ENCODE assay signal across 9 mouse cellular contexts in genomic region chr2:153168134-153168820, GRCm38 (mm10). TPM values are rescaled to one million over a fixed set of nuclear protein-coding genes. Genes with fewer than 3 reads are reported as not detected.
A peak's percentile ranks its signal among the peaks of the same experiment; 100 is the strongest.
DNase-seq lines count a peak whose midpoint lies in the region; ATAC-seq and TF ChIP-seq lines count a peak whose summit lies in the region.
"Had no signal": no experiment of that assay in that cellular context is flagged by ENCODE, and none has a peak within 500 bp of the region (broad histone marks: within the 10 kb centered on the region; RNA-seq: fewer than 3 reads in every experiment).

No protein-coding gene starts in this region.

- H3K79me2 ChIP-seq in MEL (ENCODE audit: control insufficient read depth, insufficient read depth, low read length, poor library complexity): peaks cover 22% of the 10 kb centered on the region

- H3K9me3 ChIP-seq in MEL (replicated peaks; ENCODE audit: insufficient read depth, low read length): no peaks in the 10 kb centered on the region
- no peaks in the 10 kb centered on the region for H3K9me3 ChIP-seq in hindbrain, embryonic 14.5 days (ENCODE audit: control insufficient read depth, low read length)
- H3K9me3 ChIP-seq: limb, embryonic 15.5 days had no signal

- peak; percentile 38 to 41 for DNase-seq in heart, adult 18-20 months
- no peak for DNase-seq in heart, postnatal 25 days (ENCODE audit: low spot score)
- peak; percentile 80 for DNase-seq in MEL (ENCODE audit: low read depth, low spot score)
- DNase-seq in lung, postnatal 25 days (ENCODE audit: low spot score): peak; percentile 56
- no peak for DNase-seq in thymus, adult 18-20 months
- DNase-seq in T-cell, adult 2 months (ENCODE audit: low spot score): no peak
- DNase-seq in hindbrain, embryonic 14.5 days (ENCODE audit: low spot score): no peak

- TF ChIP-seq RAD21 in MEL (IDR thresholded peaks at IDR 0.05; ENCODE audit: low read depth, low read length): no peak

- 0 out of 4 replicates have a peak overlapping the region, but pooled peaks of 1 of the 2 experiments have one; percentile 10 for H3K4me3 ChIP-seq in MEL (ENCODE audit: control insufficient read depth in 1 of 2, insufficient read depth in 1 of 2, low read depth in 2 of 2, low read length in 2 of 2)
- H3K4me3 ChIP-seq in hindbrain, embryonic 14.5 days (replicated peaks; ENCODE audit: low read length): no peak overlapping the region
- H3K4me3 ChIP-seq: limb, embryonic 15.5 days had no signal

- ATAC-seq in granulocyte monocyte progenitor cell, adult 5-6 weeks (replicated peaks; ENCODE audit: poor library complexity, severe bottlenecking): peak; percentile 51
- no peak for ATAC-seq in hindbrain, embryonic 14.5 days (ENCODE audit: low FRiP score)

- 13% methylated on average over 2 of the region's 2 CpGs for WGBS in hindbrain, embryonic 14.5 days

- H3K27me3 ChIP-seq in MEL (ENCODE audit: control insufficient read depth in 1 of 2, insufficient read depth in 2 of 2, low read length in 2 of 2): no peaks in the 10 kb centered on the region
- H3K27me3 ChIP-seq in hindbrain, embryonic 14.5 days (ENCODE audit: control insufficient read depth, insufficient read depth, low read length): no peaks in the 10 kb centered on the region
- H3K27me3 ChIP-seq: limb, embryonic 15.5 days had no signal

- no peak for TF ChIP-seq POLR2A in MEL (IDR thresholded peaks at IDR 0.05; ENCODE audit: control insufficient read depth in 1 of 2, insufficient read depth in 1 of 2, low read depth in 1 of 2, low read length in 2 of 2, poor library complexity in 1 of 2)

- H3K4me1 ChIP-seq in MEL (ENCODE audit: control insufficient read depth in 1 of 2, insufficient read depth in 2 of 2, low read length in 2 of 2): peaks cover 10 to 27% of the 10 kb centered on the region in 2 experiments
- peaks cover 4% of the 10 kb centered on the region; the same call in 1 of the 2 replicates for H3K4me1 ChIP-seq in hindbrain, embryonic 14.5 days (replicated peaks; ENCODE audit: control insufficient read depth, insufficient read depth, low read length)

- H3K4me2 ChIP-seq in hindbrain, embryonic 14.5 days (replicated peaks): no peak overlapping the region
- H3K4me2 ChIP-seq: limb, embryonic 15.5 days had no signal

- intact Hi-C loops in heart, postnatal 25 days (cut with DNase I): no loop called here

- peaks cover 2 to 28% of the 10 kb centered on the region in 2 experiments; a peak in 3 of 4 replicates for H3K36me3 ChIP-seq in MEL (ENCODE audit: control insufficient read depth in 1 of 2, insufficient read depth in 2 of 2, low read length in 2 of 2)
- no peaks in the 10 kb centered on the region; the same call in 1 of the 2 replicates for H3K36me3 ChIP-seq in hindbrain, embryonic 14.5 days (replicated peaks; ENCODE audit: control insufficient read depth, insufficient read depth)

- peak overlapping the region; percentile 39 for H3K9ac ChIP-seq in MEL (ENCODE audit: control insufficient read depth, low read depth, low read length, poor library complexity, severe bottlenecking)
- no peak overlapping the region for H3K9ac ChIP-seq in hindbrain, embryonic 14.5 days
- H3K9ac ChIP-seq: limb, embryonic 15.5 days had no signal

- peak overlapping the region; percentile 89 for H3K27ac ChIP-seq in MEL (ENCODE audit: control insufficient read depth, low read depth, low read length)
- no peak overlapping the region for H3K27ac ChIP-seq in hindbrain, embryonic 14.5 days
- H3K27ac ChIP-seq: limb, embryonic 15.5 days had no signal

- TF ChIP-seq EP300 in MEL (IDR thresholded peaks at IDR 0.05; ENCODE audit: low read depth in 1 of 2, low read length in 2 of 2): peak; percentile 67 to 82

- TF ChIP-seq CTCF in MEL (IDR thresholded peaks at IDR 0.05 in 2 of 3, conservative IDR thresholded peaks at IDR 0.05 in 1 of 3; ENCODE audit: control insufficient read depth in 1 of 3, insufficient read depth in 1 of 3, low read depth in 2 of 3, low read length in 3 of 3, poor library complexity in 1 of 3, severe bottlenecking in 1 of 3): no peak

TF ChIP-seq in MEL, 35 proteins besides CTCF, POLR2A, EP300 and RAD21:
- no peak for TF ChIP-seq MEF2A (IDR thresholded peaks at IDR 0.05; ENCODE audit: extremely low read depth, insufficient replicate concordance, low read depth, low read length, poor library complexity, severe bottlenecking)
- TF ChIP-seq POLR2AphosphoS2 (IDR thresholded peaks at IDR 0.05; ENCODE audit: low read length): no peak
- peak; percentile 88 for TF ChIP-seq MYB (IDR thresholded peaks at IDR 0.05; ENCODE audit: low read depth, low read length)
- no peak for TF ChIP-seq SMC3 (IDR thresholded peaks at IDR 0.05; ENCODE audit: low read depth, low read length)
- peak; percentile 33; the same call in 1 of the 2 replicates for TF ChIP-seq TCF12 (IDR thresholded peaks at IDR 0.05; ENCODE audit: low read depth, low read length)
- no peak for TF ChIP-seq MAZ (IDR thresholded peaks at IDR 0.05; ENCODE audit: low read depth, low read length)
- no peak for TF ChIP-seq ELF1 (IDR thresholded peaks at IDR 0.05; ENCODE audit: low read depth, low read length)
- TF ChIP-seq ZKSCAN1 (IDR thresholded peaks at IDR 0.05; ENCODE audit: low read depth, low read length): no peak
- no peak for TF ChIP-seq RCOR1 (IDR thresholded peaks at IDR 0.05; ENCODE audit: low read depth, low read length)
- no peak for TF ChIP-seq MAFK (IDR thresholded peaks at IDR 0.05; ENCODE audit: borderline replicate concordance, low read depth, low read length)
- TF ChIP-seq GABPA (IDR thresholded peaks at IDR 0.05; ENCODE audit: low read depth, low read length): no peak
- no peak for TF ChIP-seq JUND (IDR thresholded peaks at IDR 0.05; ENCODE audit: low read depth, low read length)
- TF ChIP-seq MYC (IDR thresholded peaks at IDR 0.05; ENCODE audit: low read depth, low read length): no peak
- TF ChIP-seq CHD1 (IDR thresholded peaks at IDR 0.05; ENCODE audit: low read depth, low read length): no peak
- no peak for TF ChIP-seq USF1 (IDR thresholded peaks at IDR 0.05; ENCODE audit: low read depth, low read length)
- TF ChIP-seq ETS1 (IDR thresholded peaks at IDR 0.05; ENCODE audit: low read depth, low read length): peak; percentile 50
- no peak; the same call in 1 of the 2 replicates for TF ChIP-seq NELFE (IDR thresholded peaks at IDR 0.05; ENCODE audit: low read depth, low read length)
- TF ChIP-seq UBTF (IDR thresholded peaks at IDR 0.05; ENCODE audit: borderline replicate concordance, insufficient read depth, low read depth, low read length): no peak
- TF ChIP-seq ZC3H11A (IDR thresholded peaks at IDR 0.05; ENCODE audit: low read depth, low read length): no peak
- no peak for TF ChIP-seq GATA1 (IDR thresholded peaks at IDR 0.05; ENCODE audit: low read depth, low read length)
- no peak for TF ChIP-seq TAL1 (IDR thresholded peaks at IDR 0.05; ENCODE audit: low read length)
- TF ChIP-seq SIN3A (IDR thresholded peaks at IDR 0.05; ENCODE audit: low read length): peak; percentile 75
- peak; percentile 87 for TF ChIP-seq ZNF384 (IDR thresholded peaks at IDR 0.05; ENCODE audit: low read depth, low read length)
- no peak for TF ChIP-seq NRF1 (IDR thresholded peaks at IDR 0.05; ENCODE audit: insufficient read depth, low read depth, low read length, poor library complexity, severe bottlenecking)
- TF ChIP-seq USF2 (IDR thresholded peaks at IDR 0.05; ENCODE audit: borderline replicate concordance in 1 of 2, insufficient read depth in 1 of 2, low read depth in 1 of 2, low read length in 2 of 2): no peak
- TF ChIP-seq CHD2 (IDR thresholded peaks at IDR 0.05; ENCODE audit: low read length): peak; percentile 50
- TF ChIP-seq MAX (IDR thresholded peaks at IDR 0.05; ENCODE audit: low read length): no peak
- TF ChIP-seq E2F4 (IDR thresholded peaks at IDR 0.05; ENCODE audit: borderline replicate concordance, low read depth, low read length): no peak
- no peak for TF ChIP-seq KAT2A (conservative IDR thresholded peaks at IDR 0.05; ENCODE audit: low read depth, low read length)
- 0 out of 2 replicates have a peak, but pooled peaks have one; percentile 16 for TF ChIP-seq HCFC1 (IDR thresholded peaks at IDR 0.05; ENCODE audit: low read depth, low read length)
- TF ChIP-seq MXI1 (IDR thresholded peaks at IDR 0.05; ENCODE audit: low read depth, low read length): peak; percentile 72
- no peak for TF ChIP-seq POLR2AphosphoS5 (IDR thresholded peaks at IDR 0.05; ENCODE audit: borderline replicate concordance, low read depth, low read length)
- TF ChIP-seq TBP (IDR thresholded peaks at IDR 0.05; ENCODE audit: low read depth, low read length): no peak
- no peak for TF ChIP-seq ZMIZ1 (IDR thresholded peaks at IDR 0.05; ENCODE audit: low read depth, low read length)
- TF ChIP-seq BHLHE40 (IDR thresholded peaks at IDR 0.05; ENCODE audit: borderline replicate concordance, low read depth, low read length): no peak

RNA-seq across cellular contexts. Expression of gene Tm9sf4, which starts 7.2 kb away (rescaled TPM):
- 10 to 100 TPM; 36.6 to 44.4 TPM for total RNA-seq in heart, adult 18-20 months (2021)
- 10 to 100 TPM; 47.5 to 51.3 TPM for total RNA-seq in heart, postnatal 25 days (2021)
- 16.1 and 16.8 TPM in 2 replicates for total RNA-seq in MEL (2012; rRNA removed)
- polyA plus RNA-seq in MEL (2012; ENCODE audit: insufficient read depth in 1 of 2, insufficient read length in 2 of 2, low read depth in 1 of 2, low replicate concordance in 2 of 2, missing spikeins in 1 of 2): 100 to 1,000 TPM in 1 of 2 experiments, 10 to 100 TPM in 1; 29.8 to 269 TPM
- total RNA-seq in granulocyte monocyte progenitor cell, adult 5-6 weeks (2014; fragmentation: Nextera tagmentation): 54.2 and 60.7 TPM in 2 replicates
- 61.3 and 91.4 TPM in 2 replicates for total RNA-seq in granulocyte monocyte progenitor cell, adult 5-6 weeks (2017)
- 84.0 and 84.3 TPM in 2 replicates for polyA plus RNA-seq in hindbrain, embryonic 14.5 days (2014; fragmentation: Nextera tagmentation; extraction: Ambion mirVana)

RNA-seq across cellular contexts. Expression of gene Tspyl3, which starts 57.0 kb away (rescaled TPM):
- total RNA-seq in heart, adult 18-20 months (2021): 1 to 10 TPM in 1 of 2 experiments, under 1 TPM in 1; 0.77 to 1.2 TPM
- 1 to 10 TPM; 1.4 to 1.5 TPM for total RNA-seq in heart, postnatal 25 days (2021)
- 4.0 and 4.3 TPM in 2 replicates for total RNA-seq in MEL (2012; rRNA removed)
- polyA plus RNA-seq in MEL (2012; ENCODE audit: insufficient read depth in 1 of 2, insufficient read length in 2 of 2, low read depth in 1 of 2, low replicate concordance in 2 of 2, missing spikeins in 1 of 2): 10 to 100 TPM in 1 of 2 experiments, 1 to 10 TPM in 1; 9.8 to 47.3 TPM
- 12.1 and 16.7 TPM in 2 replicates for total RNA-seq in granulocyte monocyte progenitor cell, adult 5-6 weeks (2014; fragmentation: Nextera tagmentation)
- total RNA-seq in granulocyte monocyte progenitor cell, adult 5-6 weeks (2017): 6.1 and 6.2 TPM in 2 replicates
- polyA plus RNA-seq in hindbrain, embryonic 14.5 days (2014; fragmentation: Nextera tagmentation; extraction: Ambion mirVana): 31.7 and 34.1 TPM in 2 replicates

Comparison
In these comparisons a context has a peak if more than half of its experiments do, and no peak if none do; other contexts are left out.
1. DNase-seq: peak in heart, adult 18-20 months (2 of 2), MEL (single experiment) and lung, postnatal 25 days (single experiment); none in heart, postnatal 25 days (single experiment), thymus, adult 18-20 months (0 of 2), T-cell, adult 2 months (single experiment) and hindbrain, embryonic 14.5 days (single experiment).